Mouse (Mus musculus) CH12.LX (cell line): ENCODE data around the gene Rhbdl1. TPM values are rescaled to one million over a fixed set of nuclear protein-coding genes. Genes with fewer than 3 reads are reported as not detected.

Experiments
- DNase-seq: peaks from one replicate; pipeline ENCODE4 v3.0.0-alpha.2; 2013; ENCODE audit errors: extremely low read depth
- H3K27ac ChIP-seq: 2 replicates; pipeline ENCODE4 v1.5.1; 2012; ENCODE audit warnings: low read depth, mild to moderate bottlenecking, control low read depth, moderate library complexity; ENCODE audit not compliant: insufficient read depth
- H3K27me3 ChIP-seq: replicated peaks from 2 replicates; pipeline ENCODE3; 2012; ENCODE audit warnings: inconsistent platforms
- H3K36me3 ChIP-seq, 2 experiments: replicated peaks in 1 of 2; 2 replicates each; pipeline versions ENCODE3 to v1.6.1; 2012; ENCODE audit warnings: inconsistent platforms in 1 of 2, low read length in 1 of 2, mild to moderate bottlenecking in 1 of 2, mixed read lengths in 1 of 2, moderate library complexity in 1 of 2; ENCODE audit not compliant: control insufficient read depth in 1 of 2, insufficient read depth in 1 of 2
- H3K4me1 ChIP-seq, 2 experiments: 2 replicates each; pipeline ENCODE4 v1.6.1; 2012; ENCODE audit warnings: inconsistent platforms in 1 of 2, moderate library complexity in 1 of 2; ENCODE audit not compliant: insufficient read depth in 2 of 2, control insufficient read depth in 1 of 2
- H3K4me2 ChIP-seq: 2 replicates; pipeline ENCODE4 v1.6.1; 2012; ENCODE audit warnings: low read depth, mild to moderate bottlenecking, control low read depth; ENCODE audit not compliant: poor library complexity, insufficient read depth, severe bottlenecking
- H3K4me3 ChIP-seq, 3 experiments: fragments of 150-350 bp in 1 of 3; sonication (generic) in 1 of 3; replicated peaks in 1 of 3; 2 replicates each; pipeline versions ENCODE3 to v1.5.1; 2011 to 2012; ENCODE audit warnings: low read depth in 2 of 3, low read length in 2 of 3, mild to moderate bottlenecking in 2 of 3, moderate library complexity in 2 of 3, control low read depth in 1 of 3, improper control_type of control experiment in 1 of 3, inconsistent platforms in 1 of 3, mixed read lengths in 1 of 3; ENCODE audit not compliant: poor library complexity in 1 of 3
- H3K79me2 ChIP-seq: replicated peaks from 2 replicates; pipeline ENCODE4 v1.6.1; 2012; ENCODE audit warnings: mild to moderate bottlenecking, moderate library complexity; ENCODE audit not compliant: control insufficient read depth, poor library complexity, insufficient read depth, severe bottlenecking; ENCODE audit errors: extremely low read depth
- H3K9ac ChIP-seq: 2 replicates; pipeline ENCODE4 v1.6.1; 2012; ENCODE audit warnings: low read depth, mild to moderate bottlenecking, control low read depth, moderate library complexity; ENCODE audit not compliant: insufficient read depth
- H3K9me3 ChIP-seq: replicated peaks from 2 replicates; pipeline ENCODE3; 2012; ENCODE audit warnings: low read length, inconsistent platforms, mixed read lengths
- BHLHE40 ChIP-seq: IDR thresholded peaks from 2 replicates; pipeline ENCODE4 v1.6.1; 2011; ENCODE audit warnings: mild to moderate bottlenecking, low read depth, low read length, improper control_type of control experiment
- CHD1 ChIP-seq: IDR thresholded peaks from 2 replicates; pipeline ENCODE4 v1.6.1; 2012; ENCODE audit warnings: low read depth, low read length, improper control_type of control experiment, inconsistent platforms
- CTCF ChIP-seq, 2 experiments: IDR thresholded peaks in 1 of 2; conservative IDR thresholded peaks in 1 of 2; 2 replicates each; pipeline ENCODE4 v1.5.1; 2011 to 2012; ENCODE audit warnings: low read depth in 2 of 2, low read length in 2 of 2, improper control_type of control experiment in 1 of 2, inconsistent platforms in 1 of 2, mild to moderate bottlenecking in 1 of 2, moderate library complexity in 1 of 2
- E2F4 ChIP-seq: IDR thresholded peaks from 2 replicates; pipeline ENCODE4 v1.6.1; 2011; ENCODE audit warnings: low read depth, low read length, improper control_type of control experiment; ENCODE audit not compliant: insufficient replicate concordance
- ELF1 ChIP-seq: IDR thresholded peaks from 2 replicates; pipeline ENCODE4 v1.6.1; 2014; ENCODE audit warnings: low read depth, mild to moderate bottlenecking, inconsistent platforms, low read length, improper control_type of control experiment
- EP300 ChIP-seq: IDR thresholded peaks from 2 replicates; pipeline ENCODE4 v1.6.1; 2011; ENCODE audit warnings: low read length, improper control_type of control experiment
- ETS1 ChIP-seq: conservative IDR thresholded peaks from 2 replicates; pipeline ENCODE4 v1.6.1; 2012; ENCODE audit warnings: low read depth, mild to moderate bottlenecking, inconsistent platforms, low read length, improper control_type of control experiment, moderate library complexity
- IRF4 ChIP-seq: IDR thresholded peaks from 2 replicates; pipeline ENCODE4 v1.6.1; 2014; ENCODE audit warnings: low read depth, mild to moderate bottlenecking, inconsistent platforms, low read length, improper control_type of control experiment
- KAT2A ChIP-seq: IDR thresholded peaks from 2 replicates; pipeline ENCODE4 v1.6.1; 2012; ENCODE audit warnings: low read length, improper control_type of control experiment, inconsistent platforms; ENCODE audit not compliant: insufficient replicate concordance
- MAFK ChIP-seq: IDR thresholded peaks from 2 replicates; pipeline ENCODE4 v1.6.1; 2011; ENCODE audit warnings: low read length, improper control_type of control experiment; ENCODE audit not compliant: insufficient replicate concordance
- MAX ChIP-seq: IDR thresholded peaks from 2 replicates; pipeline ENCODE4 v1.6.1; 2011; ENCODE audit warnings: low read length, improper control_type of control experiment
- MXI1 ChIP-seq: IDR thresholded peaks from 2 replicates; pipeline ENCODE4 v1.6.1; 2011; ENCODE audit warnings: mild to moderate bottlenecking, low read depth, low read length, improper control_type of control experiment
- MYC ChIP-seq: IDR thresholded peaks from 2 replicates; pipeline ENCODE4 v1.6.1; 2011; ENCODE audit warnings: low read depth, mild to moderate bottlenecking, improper control_type of control experiment, low read length
- NELFE ChIP-seq: IDR thresholded peaks from 2 replicates; pipeline ENCODE4 v1.6.1; 2011; ENCODE audit warnings: low read depth, low read length, improper control_type of control experiment
- NRF1 ChIP-seq: IDR thresholded peaks from 2 replicates; pipeline ENCODE4 v1.6.1; 2014; ENCODE audit warnings: low read depth, mild to moderate bottlenecking, inconsistent platforms, low read length, improper control_type of control experiment, moderate library complexity
- PAX5 ChIP-seq: IDR thresholded peaks from 2 replicates; pipeline ENCODE4 v1.6.1; 2012; ENCODE audit warnings: low read length, inconsistent platforms, mixed read lengths
- POLR2A ChIP-seq: IDR thresholded peaks from 2 replicates; pipeline ENCODE4 v1.6.1; 2011; ENCODE audit warnings: low read depth, mild to moderate bottlenecking, improper control_type of control experiment, low read length
- POLR2AphosphoS2 ChIP-seq: IDR thresholded peaks from 2 replicates; pipeline ENCODE4 v1.6.1; 2011; ENCODE audit warnings: low read depth, low read length, improper control_type of control experiment
- RCOR1 ChIP-seq: conservative IDR thresholded peaks from 2 replicates; pipeline ENCODE4 v1.6.1; 2012; ENCODE audit warnings: low read depth, mild to moderate bottlenecking, inconsistent platforms, low read length, improper control_type of control experiment
- SIN3A ChIP-seq: IDR thresholded peaks from 2 replicates; pipeline ENCODE4 v1.6.1; 2012; ENCODE audit warnings: low read length, improper control_type of control experiment, inconsistent platforms
- SMC3 ChIP-seq: IDR thresholded peaks from 2 replicates; pipeline ENCODE4 v1.6.1; 2011; ENCODE audit warnings: low read depth, low read length, improper control_type of control experiment
- TBP ChIP-seq: conservative IDR thresholded peaks from 2 replicates; pipeline ENCODE4 v1.6.1; 2011; ENCODE audit warnings: low read depth, low read length, improper control_type of control experiment
- ZKSCAN1 ChIP-seq: IDR thresholded peaks from 2 replicates; pipeline ENCODE4 v1.6.1; 2012; ENCODE audit warnings: low read depth, inconsistent platforms, low read length, improper control_type of control experiment, borderline replicate concordance
- dilution Hi-C: fragments of 300-500 bp; cut with MboI; formaldehyde crosslinking; loops from 2 replicates; pipeline ENCODE4 v1.14.3; 2020; ENCODE audit warnings: low sequenced_read_pairs; ENCODE audit not compliant: extremely low pct_unique_long_range_greater_than_20kb, extremely low pct_ligation_motif_present
- in situ Hi-C: fragments of 300-500 bp; cut with MboI; formaldehyde crosslinking; loops from 3 replicates; pipeline ENCODE4 v1.14.3; 2019; ENCODE audit warnings: low sequenced_read_pairs, low pct_ligation_motif_present, low pct_unique_long_range_greater_than_20kb, mixed read lengths
- polyA plus RNA-seq: library from polyadenylated mRNA; unstranded; fragments of >175 nt; gene quantifications from 2 replicates; pipeline ENCODE4 v1.2.1, GENCODE M21; 2012; ENCODE audit warnings: low read depth; ENCODE audit not compliant: insufficient read length
- total RNA-seq, 2 experiments: library from RNA; depleted of rRNA; stranded (reverse); fragments of 300-350 nt in 1 of 2; fragments of >200 nt in 1 of 2; gene quantifications; 2 replicates each; pipeline ENCODE4 v1.2.3; 2012 to 2014

Rhbdl1 gene
- total and polyA plus RNA-seq, 3 experiments: 1.9 to 2.8 TPM; not detected in 1

- peak; percentile 51; the same call in 1 of the 2 replicates for TF ChIP-seq SIN3A
- TF ChIP-seq NELFE: peak; percentile 90
- 0 out of 2 replicates have a peak, but pooled peaks have one; percentile 24 for TF ChIP-seq BHLHE40
- peak; percentile 88 for TF ChIP-seq POLR2A
- TF ChIP-seq MYC: no peak
- peak in 1 of 2 experiments; percentile 20; a peak in 1 of 4 replicates for TF ChIP-seq CTCF (conservative IDR thresholded peaks at IDR 0.05 in 1 of 2, IDR thresholded peaks at IDR 0.05 in 1 of 2; ENCODE audit: low read depth in 2 of 2, low read length in 2 of 2)
Observed at GRCm38 (mm10) chr17:25875171-25876136, 38.4 kb upstream of the Rhbdl1 start (continued).

- Histone ChIP-seq H3K4me1 (peaks cover 6 to 18% of the 10 kb centered on the region in 2 experiments), H3K27me3 (peaks cover 19% of the 10 kb centered on the region), H3K4me3 (peak within 1 kb of the TSS; percentile 63 to 93 (median 81)), H3K27ac (peak within 1 kb of the TSS; percentile 73), H3K9me3 (no peaks in the 10 kb centered on the region)
- in situ Hi-C loops: no loop called here
- DNase-seq: peak; percentile 92
- TF ChIP-seq CHD1 (0 out of 2 replicates have a peak, but pooled peaks have one; percentile 23), POLR2AphosphoS2 (no peak), ZKSCAN1 (no peak), RCOR1 (0 out of 2 replicates have a peak, but pooled peaks have one; percentile 51), ELF1 (peak; percentile 97), E2F4 (peak; percentile 85), SMC3 (no peak), KAT2A (peak; percentile 76; the same call in 1 of the 2 replicates), BHLHE40 (no peak), ETS1 (no peak), MAFK (peak; percentile 96), TBP (peak; percentile 100), EP300 (no peak), PAX5 (no peak), NRF1 (peak; percentile 59), MAX (peak; percentile 44), IRF4 (peak; percentile 54; the same call in 1 of the 2 replicates), MYC (0 out of 2 replicates have a peak, but pooled peaks have one; percentile 42), MXI1 (peak; percentile 52)
- TF ChIP-seq, all 38 proteins: peak for 12
- Histone ChIP-seq H3K36me3 (peaks cover 23 to 31% of the 10 kb centered on the region in 2 experiments), H3K4me2 (peak within 1 kb of the TSS; percentile 46), H3K9ac (peak within 1 kb of the TSS; percentile 63), H3K79me2 (no peaks in the 10 kb centered on the region)
- dilution Hi-C loops: no loop called here
Observed at GRCm38 (mm10) chr17:25874721-25875170, 37.7 kb upstream of the Rhbdl1 start, which contains the start of gene Mettl26. Mettl26 (plus strand) TSS chr17:25875074.
